Mouse (Mus musculus): ENCODE measurements around the gene Tmem181a. TPM values are rescaled to one million over a fixed set of nuclear protein-coding genes. Genes with fewer than 3 reads are reported as not detected.
"Not testable (repeated sequence)": the region's sequence is repeated elsewhere in the genome, so short reads cannot be mapped to it uniquely, and the experiment has no call there.

The Tmem181a gene
- polyA plus RNA-seq, 2 experiments, result 21.1 to 23.9 TPM

GRCm38 (mm10) chr17:6325021-6325420, 68.4 kb downstream of the Tmem181a start:
- H3K27me3 ChIP-seq (ENCODE audit: control insufficient read depth, insufficient read depth, low read length); H3K36me3 ChIP-seq (ENCODE audit: control insufficient read depth, insufficient read depth, low read length); H3K4me2 ChIP-seq (replicated peaks; ENCODE audit: low read depth, low read length, severe bottlenecking); H3K4me1 ChIP-seq (ENCODE audit: control insufficient read depth, insufficient read depth, low read length); H3K27ac ChIP-seq (replicated peaks; ENCODE audit: low read depth, low read length); H3K9me3 ChIP-seq (ENCODE audit: control insufficient read depth, low read length); ATAC-seq (ENCODE audit: low FRiP score, low read depth); DNase-seq (ENCODE audit: low spot score); H3K9ac ChIP-seq (ENCODE audit: low read depth, low read length, severe bottlenecking); H3K4me3 ChIP-seq (replicated peaks; ENCODE audit: low read length): not testable (repeated sequence)
- 63% methylated on average over 10 of the region's 10 CpGs for WGBS

GRCm38 (mm10) chr17:6325543-6325942, 68.9 kb downstream of the Tmem181a start:
- H3K4me1 ChIP-seq (ENCODE audit: control insufficient read depth, insufficient read depth, low read length); H3K4me3 ChIP-seq (replicated peaks; ENCODE audit: low read length); H3K4me2 ChIP-seq (replicated peaks; ENCODE audit: low read depth, low read length, severe bottlenecking); H3K27ac ChIP-seq (replicated peaks; ENCODE audit: low read depth, low read length); DNase-seq (ENCODE audit: low spot score); H3K36me3 ChIP-seq (ENCODE audit: control insufficient read depth, insufficient read depth, low read length); H3K27me3 ChIP-seq (ENCODE audit: control insufficient read depth, insufficient read depth, low read length); ATAC-seq (ENCODE audit: low FRiP score, low read depth); H3K9ac ChIP-seq (ENCODE audit: low read depth, low read length, severe bottlenecking); H3K9me3 ChIP-seq (ENCODE audit: control insufficient read depth, low read length): not testable (repeated sequence)
- WGBS, result 56% methylated on average over 6 of the region's 6 CpGs

GRCm38 (mm10) chr17:6327554-6327953, 70.9 kb downstream of the Tmem181a start:
- H3K4me1 ChIP-seq (ENCODE audit: control insufficient read depth, insufficient read depth, low read length); H3K9ac ChIP-seq (ENCODE audit: low read depth, low read length, severe bottlenecking); ATAC-seq (ENCODE audit: low FRiP score, low read depth); H3K9me3 ChIP-seq (ENCODE audit: control insufficient read depth, low read length); H3K4me3 ChIP-seq (replicated peaks; ENCODE audit: low read length); DNase-seq (ENCODE audit: low spot score); H3K36me3 ChIP-seq (ENCODE audit: control insufficient read depth, insufficient read depth, low read length); H3K27me3 ChIP-seq (ENCODE audit: control insufficient read depth, insufficient read depth, low read length); H3K4me2 ChIP-seq (replicated peaks; ENCODE audit: low read depth, low read length, severe bottlenecking); H3K27ac ChIP-seq (replicated peaks; ENCODE audit: low read depth, low read length): not testable (repeated sequence)
- WGBS, result 91% methylated on average over 6 of the region's 7 CpGs

DNA sequence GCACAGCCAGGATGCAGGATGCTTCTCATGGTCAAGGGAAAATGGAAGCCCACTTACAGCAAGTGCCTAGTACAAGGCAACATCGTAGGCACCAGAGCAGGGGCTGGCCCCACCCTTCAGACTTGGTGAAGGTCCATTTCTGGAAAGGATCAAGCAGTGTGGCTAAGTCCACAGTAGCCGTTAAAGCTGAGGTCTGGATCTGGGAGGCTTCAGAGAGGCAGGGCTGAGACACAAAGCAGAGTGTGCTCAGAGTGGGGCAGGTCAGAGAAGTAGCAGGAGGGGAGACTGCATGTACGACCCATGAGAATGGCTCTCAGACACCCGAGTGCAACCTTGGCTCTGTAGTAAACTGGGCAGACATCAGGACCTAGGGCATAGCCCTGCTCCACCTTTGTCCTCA, 72.3 kb downstream of the Tmem181a start:
- not testable (repeated sequence) for H3K9ac ChIP-seq (ENCODE audit: low read depth, low read length, severe bottlenecking); DNase-seq (ENCODE audit: low spot score); H3K9me3 ChIP-seq (ENCODE audit: control insufficient read depth, low read length); H3K27ac ChIP-seq (replicated peaks; ENCODE audit: low read depth, low read length); H3K4me2 ChIP-seq (replicated peaks; ENCODE audit: low read depth, low read length, severe bottlenecking); H3K27me3 ChIP-seq (ENCODE audit: control insufficient read depth, insufficient read depth, low read length); H3K36me3 ChIP-seq (ENCODE audit: control insufficient read depth, insufficient read depth, low read length); H3K4me1 ChIP-seq (ENCODE audit: control insufficient read depth, insufficient read depth, low read length); H3K4me3 ChIP-seq (replicated peaks; ENCODE audit: low read length); ATAC-seq (ENCODE audit: low FRiP score, low read depth)
- 78% methylated on average over 3 of the region's 4 CpGs for WGBS

DNA sequence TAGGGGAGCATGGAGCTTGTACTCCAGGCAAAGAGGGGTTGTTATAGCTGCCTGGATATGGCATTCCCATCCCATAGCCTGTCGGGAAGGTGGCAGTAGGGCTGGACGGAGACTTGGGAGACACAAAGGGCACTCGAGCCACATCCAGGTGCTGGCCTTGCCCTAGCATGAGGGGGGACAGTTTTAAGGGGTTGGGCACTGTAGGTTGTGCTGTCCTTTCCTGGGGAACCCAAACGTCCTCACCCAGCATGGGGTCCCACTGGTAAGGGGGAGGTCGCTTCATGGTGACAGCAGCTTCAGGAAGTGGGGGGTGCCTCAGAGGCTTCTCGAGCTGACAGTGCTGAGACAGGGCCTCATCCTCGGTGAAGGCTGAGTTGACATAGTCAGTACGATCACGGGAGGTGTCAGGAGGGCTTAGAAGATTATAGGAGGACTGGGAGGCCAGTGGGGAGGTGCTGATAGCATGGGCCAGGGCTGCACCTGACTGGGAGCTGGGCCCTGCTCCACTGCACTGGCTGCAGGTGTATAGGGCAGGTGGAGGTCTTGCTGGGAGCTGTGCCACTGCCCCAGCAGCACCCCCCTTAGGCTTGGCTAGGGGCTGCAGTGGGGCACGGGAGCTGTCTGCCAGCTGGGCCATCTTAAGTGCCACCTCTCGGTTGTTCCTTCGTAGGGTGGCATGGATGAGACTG, 86.1 kb downstream of the Tmem181a start:
- H3K36me3 ChIP-seq (ENCODE audit: control insufficient read depth, insufficient read depth, low read length); H3K27me3 ChIP-seq (ENCODE audit: control insufficient read depth, insufficient read depth, low read length); H3K4me2 ChIP-seq (replicated peaks; ENCODE audit: low read depth, low read length, severe bottlenecking); DNase-seq (ENCODE audit: low spot score); H3K4me1 ChIP-seq (ENCODE audit: control insufficient read depth, insufficient read depth, low read length); H3K27ac ChIP-seq (replicated peaks; ENCODE audit: low read depth, low read length); H3K9ac ChIP-seq (ENCODE audit: low read depth, low read length, severe bottlenecking); ATAC-seq (ENCODE audit: low FRiP score, low read depth); H3K4me3 ChIP-seq (replicated peaks; ENCODE audit: low read length); H3K9me3 ChIP-seq (ENCODE audit: control insufficient read depth, low read length): not testable (repeated sequence)
- WGBS, result no CpG with 5 or more reads among the region's 12 CpGs

- ATAC-seq (ENCODE audit: low FRiP score, low read depth); H3K27ac ChIP-seq (replicated peaks; ENCODE audit: low read depth, low read length); H3K27me3 ChIP-seq (ENCODE audit: control insufficient read depth, insufficient read depth, low read length); H3K4me2 ChIP-seq (replicated peaks; ENCODE audit: low read depth, low read length, severe bottlenecking); H3K9ac ChIP-seq (ENCODE audit: low read depth, low read length, severe bottlenecking); H3K9me3 ChIP-seq (ENCODE audit: control insufficient read depth, low read length); DNase-seq (ENCODE audit: low spot score); H3K4me3 ChIP-seq (replicated peaks; ENCODE audit: low read length); H3K36me3 ChIP-seq (ENCODE audit: control insufficient read depth, insufficient read depth, low read length); H3K4me1 ChIP-seq (ENCODE audit: control insufficient read depth, insufficient read depth, low read length): not testable (repeated sequence)
- WGBS, result 83% methylated on average over 10 of the region's 10 CpGs
These were observed 98.6 kb downstream of the Tmem181a start for GRCm38 (mm10) chr17:6355256-6355655.

Other genes starting within 250 kb of the Tmem181a start
- gene Serac1, start 177.1 kb upstream of the Tmem181a start, polyA plus RNA-seq (2012; rRNA removed), result 12.1 and 12.4 TPM in 2 replicates
- 5.0 and 6.1 TPM in 2 replicates for gene Serac1, start 177.1 kb upstream of the Tmem181a start, polyA plus RNA-seq (2014; fragmentation: Nextera tagmentation; extraction: Ambion mirVana)
- 51.6 and 73.0 TPM in 2 replicates for gene Gtf2h5, start 177.1 kb upstream of the Tmem181a start, polyA plus RNA-seq (2012; rRNA removed)
- 161 and 176 TPM in 2 replicates for gene Gtf2h5, start 177.1 kb upstream of the Tmem181a start, polyA plus RNA-seq (2014; fragmentation: Nextera tagmentation; extraction: Ambion mirVana)
- gene Tulp4, start 150.4 kb upstream of the Tmem181a start, polyA plus RNA-seq (2012; rRNA removed), result 55.0 and 66.1 TPM in 2 replicates
- 92.0 and 96.8 TPM in 2 replicates for gene Tulp4, start 150.4 kb upstream of the Tmem181a start, polyA plus RNA-seq (2014; fragmentation: Nextera tagmentation; extraction: Ambion mirVana)
- gene Dynlt1a, start 60.6 kb downstream of the Tmem181a start, polyA plus RNA-seq (2012; rRNA removed), result 12.3 and 15.7 TPM in 2 replicates
- 14.8 and 17.7 TPM in 2 replicates for gene Dynlt1a, start 60.6 kb downstream of the Tmem181a start, polyA plus RNA-seq (2014; fragmentation: Nextera tagmentation; extraction: Ambion mirVana)
- 399 and 408 TPM in 2 replicates for gene Dynlt1b, start 173.3 kb downstream of the Tmem181a start, polyA plus RNA-seq (2012; rRNA removed)
- 513 and 517 TPM in 2 replicates for gene Dynlt1b, start 173.3 kb downstream of the Tmem181a start, polyA plus RNA-seq (2014; fragmentation: Nextera tagmentation; extraction: Ambion mirVana)